Mouse (Mus musculus) small intestine, adult 2 months (tissue): ENCODE measurements around the gene 1700030J22Rik.

Source experiments
- CTCF ChIP-seq: fragments of 200-500 bp; IDR thresholded peaks from 2 replicates; pipeline ENCODE4 v1.5.1; 2012; ENCODE audit warnings: low read depth, mild to moderate bottlenecking, control low read depth, inconsistent platforms, low read length, moderate library complexity, mixed read lengths; ENCODE audit not compliant: insufficient replicate concordance, insufficient read length; ENCODE audit errors: extremely low read depth
- POLR2A ChIP-seq: fragments of 200-500 bp; IDR thresholded peaks from 2 replicates; pipeline ENCODE4 v1.6.1; 2012; ENCODE audit warnings: low read depth, mild to moderate bottlenecking, control low read depth, inconsistent platforms, low read length, moderate library complexity

GRCm38 (mm10) chr8:116946851-116947250, 31.9 kb downstream of the 1700030J22Rik start:
- TF ChIP-seq POLR2A (no peak), CTCF (no peak)
